Mouse (Mus musculus) monocyte, adult 5-6 weeks (primary cell): ENCODE data around the gene Zfp341. TPM values are rescaled to one million over a fixed set of nuclear protein-coding genes. Genes with fewer than 3 reads are reported as not detected.

Experiments used
- ATAC-seq: fragments of 153-309, 156-312 bp; replicated peaks from 2 replicates; pipeline ENCODE4 v1.8.0; 2017; ENCODE audit warnings: mild to moderate bottlenecking; ENCODE audit not compliant: low TSS enrichment, insufficient number of reproducible peaks, severe bottlenecking, poor library complexity, low FRiP score
- total RNA-seq: library from RNA; stranded (forward); fragments of 200-1000, 200-491, 200-594 nt; gene quantifications from 3 replicates; pipeline ENCODE4 v1.2.3, GENCODE M21; 2017

Gene Zfp341
- total RNA-seq, 1 experiment from 2014 or later: 3.2 TPM

DNA sequence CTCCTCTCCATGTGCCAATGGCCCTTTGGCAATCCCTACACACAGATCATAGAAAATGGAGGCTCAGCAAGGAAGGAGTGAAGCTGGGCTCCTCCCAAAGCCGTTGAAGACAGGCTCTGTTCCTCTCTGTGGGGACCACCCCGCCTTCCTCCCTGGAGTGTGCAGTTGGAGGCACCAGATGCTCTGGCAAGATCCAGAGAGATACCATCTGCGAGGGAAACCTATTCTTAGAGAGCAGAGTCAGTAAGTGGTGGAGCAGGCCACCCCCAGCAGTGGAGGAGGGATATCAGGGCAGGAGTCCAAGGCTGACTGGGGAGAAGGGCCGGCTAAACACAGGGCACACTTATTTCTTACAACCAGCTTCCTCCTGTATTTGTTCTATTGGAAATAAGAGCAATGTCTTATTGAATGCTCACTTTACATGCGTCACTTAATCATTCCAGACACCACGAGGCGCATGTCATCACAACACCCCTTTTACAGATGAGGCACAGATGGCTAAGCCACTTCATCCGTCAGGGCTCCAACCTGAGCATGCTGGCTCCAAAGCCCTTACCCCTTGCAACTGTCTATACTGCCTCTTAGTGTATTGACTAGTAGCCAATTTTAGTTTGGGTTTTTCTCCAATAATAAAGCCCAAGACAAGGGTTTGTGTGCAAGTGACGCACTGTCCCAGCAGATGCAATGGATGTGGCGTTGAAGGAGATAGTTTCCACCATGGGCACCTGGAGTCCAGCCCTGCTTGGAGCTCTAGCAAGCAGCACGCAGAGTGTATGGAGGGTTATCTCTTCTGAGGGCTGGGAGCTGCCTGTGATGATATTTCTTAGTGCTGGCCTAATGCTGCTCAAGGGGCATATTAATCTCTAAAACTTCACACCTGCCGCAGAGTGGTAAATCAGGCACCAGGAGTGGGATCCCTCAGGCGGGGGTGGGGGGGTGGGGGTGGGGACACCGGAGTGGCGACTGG, 28.9 kb upstream of the Zfp341 start:
- ATAC-seq: no peak

DNA sequence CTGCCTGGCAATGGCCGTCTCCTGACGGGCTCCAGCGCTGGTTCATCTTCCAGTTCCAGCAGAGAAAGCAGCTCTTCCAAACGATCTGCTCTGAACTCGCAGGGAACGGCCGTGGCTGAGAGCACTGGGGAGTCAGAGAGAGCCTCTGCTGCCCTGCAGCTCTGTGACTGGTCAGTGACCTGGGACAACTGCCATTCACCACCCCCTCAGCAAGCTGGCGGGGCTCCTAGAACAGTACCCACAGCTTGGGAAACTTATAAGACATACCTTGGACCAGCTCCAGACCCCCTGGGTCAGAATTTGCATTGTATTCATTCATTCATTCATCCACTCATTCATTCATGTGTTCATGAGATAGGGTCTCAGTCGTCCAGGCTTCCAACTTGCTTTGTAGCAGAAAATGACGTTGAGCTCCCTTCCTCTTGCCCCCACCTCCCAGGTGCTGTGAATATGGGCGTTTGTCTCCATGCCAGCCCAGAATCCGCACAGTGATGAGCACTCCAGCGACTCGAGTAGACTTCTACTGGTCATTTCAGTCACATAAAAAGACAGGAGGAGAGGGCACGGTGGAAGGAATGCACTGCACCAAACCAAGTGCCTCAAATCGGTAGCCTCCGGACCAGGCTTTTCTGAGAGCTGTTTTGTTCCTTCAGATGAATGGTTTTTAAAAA, 28.0 kb upstream of the Zfp341 start:
- no peak for ATAC-seq

GRCm38 (mm10) chr2:154586405-154586804, 26.7 kb upstream of the Zfp341 start:
- ATAC-seq: no peak

GRCm38 (mm10) chr2:154589051-154589450, 24.0 kb upstream of the Zfp341 start:
- ATAC-seq: no peak

- no peak for ATAC-seq
These were observed 21.9 kb upstream of the Zfp341 start for GRCm38 (mm10) chr2:154591239-154591638.

- 0 out of 2 replicates have a peak, but pooled peaks have one; percentile 65 for ATAC-seq
These were observed 20.1 kb upstream of the Zfp341 start for GRCm38 (mm10) chr2:154593025-154593424.

DNA sequence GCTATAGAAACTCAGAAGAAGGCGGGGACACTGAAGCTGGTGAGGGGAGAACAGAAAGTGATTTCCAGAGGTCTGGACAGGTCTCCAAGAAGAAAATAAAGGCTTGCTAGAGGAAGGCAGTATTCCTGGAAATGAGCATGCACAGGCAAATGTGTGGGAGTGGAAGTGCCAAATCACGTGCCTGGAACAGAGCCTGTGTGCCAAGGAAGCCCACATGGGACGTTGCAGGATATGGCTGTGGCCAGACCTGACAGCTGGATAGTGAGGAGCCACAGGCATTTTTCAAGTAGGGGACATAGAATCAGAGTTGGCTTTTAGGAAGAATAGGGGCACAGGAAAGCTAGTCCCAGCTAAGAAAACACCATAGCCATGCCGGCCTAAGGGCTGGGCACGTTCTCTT, 17.3 kb upstream of the Zfp341 start:
- no peak for ATAC-seq

DNA sequence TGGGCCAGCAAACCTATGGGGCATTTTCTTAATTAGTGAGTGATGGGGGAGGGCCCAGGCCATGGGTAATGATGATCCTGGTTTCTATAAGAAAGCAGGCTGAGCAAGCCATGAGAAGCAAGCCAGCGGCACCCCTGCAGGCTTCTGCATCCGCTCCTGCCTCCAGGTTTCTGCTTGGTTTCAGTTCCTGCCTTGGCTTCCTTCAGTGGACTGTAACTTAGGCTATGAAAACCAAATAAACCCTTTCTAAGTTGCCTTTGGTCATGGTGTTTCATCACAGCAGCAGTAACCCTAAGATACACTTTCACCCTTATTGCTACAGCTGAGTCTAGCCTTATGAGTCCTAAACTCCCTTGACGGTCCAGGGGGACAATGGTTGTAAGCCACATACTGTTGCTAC, 15.7 kb upstream of the Zfp341 start:
- ATAC-seq: peak; percentile 78

GRCm38 (mm10) chr2:154600586-154600985, 12.5 kb upstream of the Zfp341 start:
- no peak for ATAC-seq

DNA sequence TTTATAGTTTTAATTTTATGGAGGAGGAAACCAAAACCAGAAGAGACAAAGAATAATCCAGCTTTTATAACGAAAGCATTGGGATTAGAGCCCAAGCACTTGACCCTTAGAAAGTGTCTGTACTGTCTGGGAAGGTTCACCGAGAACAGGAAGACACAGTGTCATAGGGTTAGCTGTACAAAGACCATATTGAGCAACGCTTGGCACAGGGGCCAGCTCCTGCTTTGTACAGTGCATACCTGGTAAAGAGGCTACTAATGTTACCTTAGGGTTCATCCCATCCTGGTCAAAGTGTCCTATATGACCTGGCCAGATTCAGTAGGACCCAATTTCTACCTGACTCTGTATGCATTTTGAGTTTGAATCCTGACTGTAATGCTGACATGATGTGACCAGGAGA, 11.8 kb upstream of the Zfp341 start:
- ATAC-seq: no peak

DNA sequence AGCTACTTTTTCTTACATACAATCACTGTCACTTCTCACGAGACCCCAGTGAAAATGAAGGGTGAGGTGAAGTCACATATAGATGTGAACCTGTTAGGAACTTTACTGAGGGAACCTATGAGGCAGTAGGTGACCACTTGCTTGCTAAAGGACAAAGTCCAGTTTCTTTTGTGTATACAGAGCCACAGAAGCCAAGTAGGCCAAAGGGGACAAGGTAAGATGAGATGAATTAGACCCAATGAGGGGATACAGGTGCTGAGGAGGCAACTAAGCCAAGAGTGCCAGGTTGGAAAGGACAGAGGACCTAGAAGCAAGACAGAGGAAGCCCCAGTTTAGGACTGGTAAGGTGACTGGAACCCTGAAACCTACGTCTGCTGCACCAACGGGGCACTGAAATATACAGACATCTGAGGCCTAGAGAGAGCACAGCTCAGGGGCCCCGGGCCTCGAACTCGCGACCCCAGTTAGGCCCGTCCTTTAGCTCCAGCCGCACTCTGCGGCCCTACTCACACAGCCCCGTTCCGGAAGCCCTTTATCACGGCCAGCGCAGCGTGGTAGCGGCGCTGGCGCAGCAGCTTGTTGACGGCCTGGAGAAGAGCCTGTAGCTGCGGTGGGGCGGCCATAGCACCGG, 10.0 kb upstream of the Zfp341 start:
- ATAC-seq: no peak

DNA sequence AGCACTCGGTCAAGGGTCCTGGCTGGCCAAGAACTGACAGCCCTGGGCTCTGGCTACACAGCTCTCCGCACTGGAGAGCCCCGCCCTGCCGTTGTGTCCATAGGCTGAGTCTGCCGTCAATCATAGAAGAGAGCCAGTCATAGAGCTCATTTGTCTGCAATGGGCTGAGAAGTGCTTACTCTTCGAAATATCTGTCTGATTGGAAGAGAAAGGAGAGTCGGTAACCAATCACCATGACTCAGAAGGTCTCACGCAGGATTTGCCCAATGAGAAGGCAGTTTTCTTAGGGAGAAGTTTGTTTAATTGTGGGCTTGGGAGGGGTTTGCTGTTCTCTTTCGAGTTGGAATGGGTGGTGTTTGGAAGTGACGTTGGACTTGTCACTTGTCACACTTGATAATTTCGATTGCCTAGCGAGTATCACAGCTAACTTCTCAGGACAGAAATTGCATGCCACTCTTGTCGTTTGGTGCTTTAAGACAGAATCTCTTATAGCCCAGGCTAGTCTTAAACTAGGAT, 9.4 kb upstream of the Zfp341 start, which contains the start of gene Pxmp4:
Gene Pxmp4 (minus strand): TSS at position 71 of the 516 bp plus-strand sequence.
- ATAC-seq: peak; percentile 99

DNA sequence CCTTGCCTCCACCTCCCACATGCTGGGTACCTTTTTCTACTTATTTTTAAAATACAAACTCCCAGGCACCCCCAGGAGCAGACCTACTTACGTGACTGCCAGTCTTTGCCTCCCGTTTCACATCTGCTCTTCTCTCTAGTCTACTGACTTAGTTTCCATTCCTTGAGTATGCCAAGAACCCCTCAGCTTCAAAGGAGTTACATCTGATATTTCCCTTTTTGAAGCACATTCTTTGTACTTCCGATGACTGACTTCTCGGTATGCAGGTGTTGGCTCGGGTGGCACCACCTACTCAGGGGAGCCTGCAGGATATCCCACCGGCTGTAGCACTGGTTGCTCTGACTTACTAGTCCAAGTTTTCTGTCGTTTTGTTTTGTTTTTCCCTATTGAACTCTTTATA, 8.9 kb upstream of the Zfp341 start:
- ATAC-seq: no peak

- ATAC-seq: no peak
These were observed 6.1 kb upstream of the Zfp341 start for GRCm38 (mm10) chr2:154606965-154607364.

GRCm38 (mm10) chr2:154609050-154609767, 3.9 kb upstream of the Zfp341 start:
- ATAC-seq: no peak

DNA sequence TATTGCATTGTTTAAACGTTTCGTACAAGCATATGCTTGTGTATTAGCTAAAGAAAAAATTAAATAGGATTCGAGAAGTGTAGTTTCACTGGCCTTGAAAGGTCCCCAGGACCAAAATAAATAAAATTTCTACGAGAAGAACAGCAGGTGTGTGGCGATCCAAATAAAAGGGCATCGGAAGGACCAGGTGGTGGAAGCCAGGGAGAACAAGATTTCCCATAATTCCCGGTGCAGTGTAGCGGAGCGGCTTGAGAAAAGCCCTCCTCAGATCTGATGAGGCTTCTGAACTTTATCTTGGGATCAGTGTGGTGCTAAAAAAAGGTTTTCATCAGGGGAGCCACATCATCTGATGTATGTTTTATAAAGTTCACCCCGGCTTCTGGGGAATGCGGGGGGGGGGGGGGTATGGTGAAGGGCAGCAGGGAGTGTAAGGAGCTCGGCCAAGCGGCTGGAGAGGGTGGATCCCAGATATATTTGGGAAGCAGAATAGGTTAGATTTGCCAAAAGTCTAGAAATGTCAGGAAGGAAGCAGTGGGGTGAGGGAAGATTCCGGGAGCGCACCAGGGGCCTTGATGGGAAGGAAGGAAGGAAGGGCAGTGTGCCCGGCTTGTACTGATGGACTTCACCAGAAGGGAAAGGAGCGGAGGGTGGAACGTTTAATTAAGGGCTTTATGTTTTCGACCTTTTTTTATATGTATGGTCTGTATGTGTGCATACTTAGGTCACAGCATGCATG, 1.9 kb downstream of the Zfp341 start:
- ATAC-seq: no peak

DNA sequence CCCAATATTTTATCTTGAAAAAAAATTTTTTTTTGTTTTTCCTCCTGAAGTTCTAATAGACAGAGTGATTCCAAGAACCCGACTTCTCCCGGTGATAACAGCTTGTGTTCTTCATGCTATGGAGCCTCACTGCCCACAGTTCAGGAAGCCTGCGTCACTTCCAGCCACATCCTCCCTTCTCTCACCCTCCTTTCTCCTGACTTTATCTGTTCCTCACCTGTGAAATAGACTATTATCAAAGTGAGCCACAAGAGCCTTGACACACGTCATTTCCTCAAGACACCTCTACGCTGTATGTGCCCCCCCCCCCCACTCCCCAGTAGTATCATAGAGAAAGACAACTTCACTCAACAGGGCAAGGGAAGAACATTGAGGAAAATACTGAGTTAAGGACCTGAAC, 2.6 kb downstream of the Zfp341 start:
- ATAC-seq: no peak

GRCm38 (mm10) chr2:154617061-154617460, 4.0 kb downstream of the Zfp341 start:
- ATAC-seq: no peak
